Mouse (Mus musculus) G1E (cell line): ENCODE measurements at regions not wholly inside any gene's neighbourhood (a gene's known extent, or its start where the extent isn't known, plus 50 kb on each side); places are given as distances from the start of the nearest gene placed in this dataset.

Experiments
- ATAC-seq: 2 replicates; pipeline ENCODE4 v1.8.0; 2016; ENCODE audit warnings: mild to moderate bottlenecking; ENCODE audit not compliant: insufficient number of reproducible peaks, poor library complexity, low FRiP score, severe bottlenecking; ENCODE audit errors: extremely low read depth
- DNase-seq: peaks from one replicate; pipeline ENCODE4 v3.0.0; 2012; ENCODE audit warnings: low spot score
- H3K27me3 ChIP-seq: 2 replicates; pipeline ENCODE4 v1.6.1; 2012; ENCODE audit warnings: mild to moderate bottlenecking, low read length, inconsistent platforms; ENCODE audit not compliant: insufficient read depth
- H3K36me3 ChIP-seq: replicated peaks from 2 replicates; pipeline ENCODE3; 2012; ENCODE audit warnings: mild to moderate bottlenecking, inconsistent platforms
- H3K4me1 ChIP-seq: 2 replicates; pipeline ENCODE4 v1.6.1; 2012; ENCODE audit warnings: low read depth, low read length, inconsistent platforms, mixed read lengths; ENCODE audit not compliant: insufficient read depth
- H3K4me3 ChIP-seq: 2 replicates; pipeline ENCODE4 v1.5.1; 2012; ENCODE audit warnings: low read depth, mild to moderate bottlenecking, inconsistent platforms, low read length, moderate library complexity, mixed read lengths
- H3K9me3 ChIP-seq: replicated peaks from 2 replicates; pipeline ENCODE4 v1.6.1; 2012; ENCODE audit warnings: inconsistent platforms
- CTCF ChIP-seq: IDR thresholded peaks from 2 replicates; pipeline ENCODE4 v1.5.1; 2012; ENCODE audit warnings: low read depth, low read length, inconsistent platforms, mixed read lengths
- GATA1 ChIP-seq: IDR thresholded peaks from 2 replicates; pipeline ENCODE4 v1.6.1; 2012; ENCODE audit warnings: borderline replicate concordance, low read length, inconsistent platforms, mixed read lengths
- GATA2 ChIP-seq: IDR thresholded peaks from 2 replicates; pipeline ENCODE4 v1.6.1; 2012; ENCODE audit warnings: low read depth, low read length, inconsistent platforms, borderline replicate concordance
- POLR2AphosphoS5 ChIP-seq: IDR thresholded peaks from 2 replicates; pipeline ENCODE4 v1.6.1; 2012; ENCODE audit warnings: low read depth, low read length, inconsistent platforms; ENCODE audit not compliant: insufficient replicate concordance
- TAL1 ChIP-seq: conservative IDR thresholded peaks from 2 replicates; pipeline ENCODE4 v1.6.1; 2012; ENCODE audit warnings: low read depth, low read length, inconsistent platforms, mixed read lengths

- H3K4me1 ChIP-seq = no peaks in the 10 kb centered on the region
- DNase-seq = no peak
- ATAC-seq = no peak
- H3K9me3 ChIP-seq = no peaks in the 10 kb centered on the region
- H3K4me3 ChIP-seq = no peak overlapping the region
- TF ChIP-seq TAL1 (no peak), GATA2 (no peak), POLR2AphosphoS5 (no peak), GATA1 (no peak), CTCF (no peak)
- no peaks in the 10 kb centered on the region for H3K27me3 ChIP-seq
- H3K36me3 ChIP-seq = no peaks in the 10 kb centered on the region
Measured at GRCm38 (mm10) chr3:63638572-63638971, 154.9 kb upstream of the Gm34302 start.

GRCm38 (mm10) chr3:63637913-63638312 is 154.2 kb upstream of the Gm34302 start:
- Histone ChIP-seq H3K4me3 (no peak overlapping the region), H3K27me3 (no peaks in the 10 kb centered on the region), H3K9me3 (no peaks in the 10 kb centered on the region), H3K4me1 (no peaks in the 10 kb centered on the region), H3K36me3 (no peaks in the 10 kb centered on the region)
- ATAC-seq (no peak), DNase-seq (no peak)
- no peak for TF ChIP-seq POLR2AphosphoS5

- TF ChIP-seq GATA1 (no peak), CTCF (no peak)
- DNase-seq (no peak), ATAC-seq (no peak)
- no peaks in the 10 kb centered on the region for H3K36me3 ChIP-seq
- no peaks in the 10 kb centered on the region for H3K9me3 ChIP-seq
- no peaks in the 10 kb centered on the region for H3K4me1 ChIP-seq
- no peak overlapping the region for H3K4me3 ChIP-seq
- no peaks in the 10 kb centered on the region for H3K27me3 ChIP-seq
Measured at GRCm38 (mm10) chr3:63627724-63628123, 144.0 kb upstream of the Gm34302 start.

GRCm38 (mm10) chr3:63616127-63616526 is 132.4 kb upstream of the Gm34302 start:
- TF ChIP-seq GATA1 = no peak
- no peak for TF ChIP-seq GATA2
- no peak for TF ChIP-seq POLR2AphosphoS5
- no peak for TF ChIP-seq CTCF
- no peak for TF ChIP-seq TAL1
- no peaks in the 10 kb centered on the region for H3K4me1 ChIP-seq
- no peak for ATAC-seq

GRCm38 (mm10) chr3:63613652-63614051 is 130.0 kb upstream of the Gm34302 start:
- Histone ChIP-seq H3K27me3 (no peaks in the 10 kb centered on the region), H3K4me1 (no peaks in the 10 kb centered on the region), H3K9me3 (no peaks in the 10 kb centered on the region), H3K36me3 (no peaks in the 10 kb centered on the region), H3K4me3 (no peak overlapping the region)
- no peak for TF ChIP-seq TAL1
- no peak for TF ChIP-seq CTCF
- TF ChIP-seq GATA2 = no peak
- no peak for TF ChIP-seq POLR2AphosphoS5
- no peak for TF ChIP-seq GATA1
- ATAC-seq (no peak), DNase-seq (no peak)

More at GRCm38 (mm10) chr3:63616127-63616526, 132.4 kb upstream of the Gm34302 start:
- no peaks in the 10 kb centered on the region for H3K9me3 ChIP-seq
- no peaks in the 10 kb centered on the region for H3K36me3 ChIP-seq
- DNase-seq = no peak
- H3K27me3 ChIP-seq = no peaks in the 10 kb centered on the region
- no peak overlapping the region for H3K4me3 ChIP-seq

GRCm38 (mm10) chr3:63612767-63613363 is 129.2 kb upstream of the Gm34302 start:
- TF ChIP-seq TAL1 = no peak
- TF ChIP-seq GATA1 = no peak
- TF ChIP-seq CTCF = no peak

GRCm38 (mm10) chr3:63610113-63610919 is 126.6 kb upstream of the Gm34302 start:
- H3K27me3 ChIP-seq = no peaks in the 10 kb centered on the region
- H3K4me3 ChIP-seq = no peak overlapping the region
- H3K36me3 ChIP-seq = no peaks in the 10 kb centered on the region
- DNase-seq (no peak), ATAC-seq (no peak)
- no peak for TF ChIP-seq GATA2
- no peak for TF ChIP-seq POLR2AphosphoS5
- no peak for TF ChIP-seq CTCF
- TF ChIP-seq TAL1 = no peak
- no peak for TF ChIP-seq GATA1
- no peaks in the 10 kb centered on the region for H3K9me3 ChIP-seq
- no peaks in the 10 kb centered on the region for H3K4me1 ChIP-seq

More at GRCm38 (mm10) chr3:63612767-63613363, 129.2 kb upstream of the Gm34302 start:
- Histone ChIP-seq H3K4me1 (no peaks in the 10 kb centered on the region), H3K9me3 (no peaks in the 10 kb centered on the region), H3K27me3 (no peaks in the 10 kb centered on the region), H3K36me3 (no peaks in the 10 kb centered on the region), H3K4me3 (no peak overlapping the region)
- DNase-seq (no peak), ATAC-seq (no peak)
